Mouse (Mus musculus) liver, adult 2 months (tissue): Measurements from ENCODE around the gene Scnn1b.

Experiments
- CTCF ChIP-seq: fragments of 200-500 bp; IDR thresholded peaks from 2 replicates; pipeline ENCODE4 v1.5.1; 2011; ENCODE audit warnings: low read depth, low read length, control low read depth
- POLR2A ChIP-seq: fragments of 200-500 bp; IDR thresholded peaks from 2 replicates; pipeline ENCODE4 v1.6.1; 2011; ENCODE audit warnings: low read length, control low read depth; ENCODE audit not compliant: insufficient read depth; ENCODE audit errors: extremely low read depth

DNA sequence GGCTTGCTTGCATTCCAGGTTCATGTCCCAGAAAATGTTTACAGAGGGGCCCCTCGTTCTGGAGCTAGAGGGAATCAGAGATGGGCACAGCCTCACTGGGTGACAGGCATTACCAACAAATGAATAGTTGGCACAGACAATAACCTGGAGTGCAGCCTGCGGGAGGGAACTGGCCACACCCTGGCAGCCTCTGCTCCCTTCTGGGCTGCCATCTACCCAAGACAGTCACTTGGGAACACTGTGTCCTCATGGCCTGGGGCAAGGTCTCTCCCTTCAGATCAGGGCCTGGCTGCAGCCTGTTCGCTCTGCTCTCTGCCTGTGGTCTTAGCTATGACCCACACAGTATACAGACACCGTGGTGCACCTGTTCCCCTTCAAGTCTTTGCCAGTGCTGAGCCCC lies 42.0 kb downstream of the Scnn1b start:
- TF ChIP-seq CTCF (no peak), POLR2A (no peak)
